Mouse (Mus musculus) midbrain, embryonic 10.5 days (tissue): ENCODE results near the gene Olfr1513. TPM values are rescaled to one million over a fixed set of nuclear protein-coding genes. Genes with fewer than 3 reads are reported as not detected.
A peak's percentile ranks its signal among the peaks of the same experiment; 100 is the strongest.
"Not testable (repeated sequence)": the region's sequence is repeated elsewhere in the genome, so short reads cannot be mapped to it uniquely, and the experiment has no call there.

ENCODE experiments used
- DNase-seq: peaks from one replicate; pipeline ENCODE4 v3.0.0-alpha.2; 2017; ENCODE audit warnings: low spot score
- H3K27ac ChIP-seq: fragments of 300-500 bp; sonication (generic); replicated peaks from 2 replicates; pipeline ENCODE4 v1.5.1; 2016; ENCODE audit warnings: mild to moderate bottlenecking
- H3K27me3 ChIP-seq: fragments of 300-500 bp; sonication (generic); 2 replicates; pipeline ENCODE4 v1.6.1; 2016; ENCODE audit warnings: low read depth, mild to moderate bottlenecking; ENCODE audit not compliant: poor library complexity, severe bottlenecking
- H3K36me3 ChIP-seq: fragments of 300-500 bp; sonication (generic); 2 replicates; pipeline ENCODE4 v1.6.1; 2016; ENCODE audit warnings: mild to moderate bottlenecking, moderate library complexity
- H3K4me1 ChIP-seq: fragments of 300-500 bp; sonication (generic); 2 replicates; pipeline ENCODE4 v1.6.1; 2016
- H3K4me3 ChIP-seq: fragments of 300-500 bp; sonication (generic); 2 replicates; pipeline ENCODE4 v1.5.1; 2016; ENCODE audit warnings: mild to moderate bottlenecking, moderate library complexity
- H3K9me3 ChIP-seq: fragments of 300-500 bp; sonication (generic); replicated peaks from 2 replicates; pipeline ENCODE4 v1.6.1; 2016; ENCODE audit warnings: mild to moderate bottlenecking
- WGBS: fragments of 180-500 bp; shearing (Covaris S2); methylation state at CpG from one replicate; pipeline ENCODE4 v1.1.7; 2016; 5-methylcytosine and 5-hydroxymethylcytosine counted together
- polyA plus RNA-seq: library from polyadenylated mRNA; unstranded; fragments of >200 nt; fragmentation: Nextera tagmentation; extraction: Ambion mirVana; gene quantifications from 2 replicates; pipeline ENCODE4 v1.2.1, GENCODE M21; 2016

The Olfr1513 gene
- polyA plus RNA-seq = not detected in 2 replicates

- 81% methylated on average over 4 of the region's 4 CpGs for WGBS
- H3K4me1 ChIP-seq = no peaks in the 10 kb centered on the region
- H3K36me3 ChIP-seq = no peaks in the 10 kb centered on the region
- no peak within 1 kb of the TSS for H3K27ac ChIP-seq
- DNase-seq = no peak
- no peaks in the 10 kb centered on the region for H3K9me3 ChIP-seq
- H3K27me3 ChIP-seq = no peaks in the 10 kb centered on the region
- no peak within 1 kb of the TSS for H3K4me3 ChIP-seq
These were observed at the start of gene Olfr1513 for GRCm38 (mm10) chr14:52356308-52356707. Olfr1513 (minus strand) TSS chr14:52356408.

- DNase-seq = no peak
- no peaks in the 10 kb centered on the region for H3K27me3 ChIP-seq
- 79% methylated on average over 4 of the region's 4 CpGs for WGBS
These were observed 41.1 kb upstream of the Olfr1513 start, which contains the start of gene Olfr1511 for GRCm38 (mm10) chr14:52397279-52397678. Olfr1511 (minus strand) TSS chr14:52397379.

GRCm38 (mm10) chr14:52390084-52390848 lies 34.1 kb upstream of the Olfr1513 start:
- H3K9me3 ChIP-seq, H3K4me1 ChIP-seq, H3K36me3 ChIP-seq, H3K4me3 ChIP-seq, H3K27me3 ChIP-seq, DNase-seq, H3K27ac ChIP-seq: not testable (repeated sequence)
- 82% methylated on average over 9 of the region's 9 CpGs for WGBS

More at GRCm38 (mm10) chr14:52397279-52397678, 41.1 kb upstream of the Olfr1513 start, which contains the start of gene Olfr1511:
- no peak within 1 kb of the TSS for H3K4me3 ChIP-seq
- no peaks in the 10 kb centered on the region for H3K36me3 ChIP-seq
- no peaks in the 10 kb centered on the region for H3K4me1 ChIP-seq
- H3K9me3 ChIP-seq = no peaks in the 10 kb centered on the region
- H3K27ac ChIP-seq = no peak within 1 kb of the TSS

DNA sequence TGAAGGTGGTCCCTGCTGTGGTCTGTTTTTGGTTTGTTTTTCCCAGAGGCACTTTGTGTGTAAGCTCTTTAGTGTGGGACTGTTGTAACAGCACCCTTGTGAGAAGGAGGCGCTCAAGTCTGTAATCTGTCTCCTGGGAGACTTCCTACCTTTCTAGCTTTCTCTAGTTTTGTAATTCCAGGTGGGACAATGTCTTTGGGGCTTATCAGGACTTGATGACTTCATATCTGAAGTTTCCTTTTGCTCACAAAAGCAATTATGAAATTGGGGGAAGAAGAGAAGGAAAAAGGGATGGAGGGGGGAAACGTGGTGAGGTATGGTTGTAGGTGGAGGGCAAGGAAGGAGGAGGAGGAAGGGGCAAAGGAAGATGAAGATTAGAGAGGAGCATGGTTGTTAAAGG lies 22.9 kb upstream of the Olfr1513 start, which contains the start of gene Olfr1512:
Olfr1512 (minus strand) TSS at position 101 of the 400 bp plus-strand sequence.
- no peaks in the 10 kb centered on the region for H3K9me3 ChIP-seq
- no peak within 1 kb of the TSS for H3K27ac ChIP-seq
- H3K36me3 ChIP-seq = no peaks in the 10 kb centered on the region
- WGBS = 77% methylated on average over 2 of the region's 2 CpGs
- H3K4me3 ChIP-seq = no peak within 1 kb of the TSS
- H3K27me3 ChIP-seq = no peaks in the 10 kb centered on the region
- no peak for DNase-seq
- no peaks in the 10 kb centered on the region for H3K4me1 ChIP-seq

- H3K27ac ChIP-seq = no peak overlapping the region
- 95% methylated on average over 3 of the region's 3 CpGs for WGBS
- no peak overlapping the region for H3K4me3 ChIP-seq
- no peaks in the 10 kb centered on the region for H3K27me3 ChIP-seq
- no peaks in the 10 kb centered on the region for H3K36me3 ChIP-seq
- H3K4me1 ChIP-seq = no peaks in the 10 kb centered on the region
- DNase-seq = no peak
- H3K9me3 ChIP-seq = no peaks in the 10 kb centered on the region
These were observed 12.5 kb upstream of the Olfr1513 start for GRCm38 (mm10) chr14:52368741-52369140.

- Histone ChIP-seq H3K4me3 (no peak overlapping the region), H3K9me3 (no peaks in the 10 kb centered on the region), H3K27me3 (no peaks in the 10 kb centered on the region), H3K27ac (no peak overlapping the region), H3K36me3 (no peaks in the 10 kb centered on the region), H3K4me1 (peaks cover 13% of the 10 kb centered on the region)
- no peak for DNase-seq
- WGBS = 78% methylated on average over 6 of the region's 6 CpGs
These were observed 16.7 kb downstream of the Olfr1513 start for GRCm38 (mm10) chr14:52339512-52339852.

GRCm38 (mm10) chr14:52338751-52339511 lies 17.3 kb downstream of the Olfr1513 start:
- 37% methylated on average over 21 of the region's 21 CpGs for whole genome bisulfite sequencing
- H3K27me3 ChIP-seq = no peaks in the 10 kb centered on the region
- no peaks in the 10 kb centered on the region for H3K9me3 ChIP-seq
- H3K27ac ChIP-seq = no peak overlapping the region
- H3K36me3 ChIP-seq = no peaks in the 10 kb centered on the region
- peaks cover 17% of the 10 kb centered on the region for H3K4me1 ChIP-seq
- DNase-seq = peak; percentile 55
- H3K4me3 ChIP-seq = peak overlapping the region; percentile 36; the same call in 1 of the 2 replicates

DNA sequence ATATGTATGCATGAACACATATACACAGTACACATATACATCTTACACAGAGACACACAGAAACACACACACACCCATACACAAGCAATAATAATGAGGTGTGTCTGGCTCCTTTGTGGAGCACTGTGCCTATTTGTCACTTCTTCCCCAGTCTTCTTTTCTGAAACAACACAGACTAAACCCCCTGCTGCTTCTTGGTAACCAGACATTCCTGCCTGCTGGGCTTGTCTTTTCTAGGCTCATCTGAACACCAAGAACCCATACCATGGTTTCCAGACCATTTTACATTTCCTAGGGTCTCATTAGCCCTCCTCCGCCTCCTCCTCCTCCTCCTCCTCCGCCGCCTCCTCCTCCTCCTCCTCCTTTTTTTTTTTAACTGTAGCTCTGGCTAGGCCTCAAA lies 24.0 kb downstream of the Olfr1513 start:
- peak overlapping the region; percentile 97 for H3K27ac ChIP-seq
- H3K4me3 ChIP-seq = no peak overlapping the region

DNA sequence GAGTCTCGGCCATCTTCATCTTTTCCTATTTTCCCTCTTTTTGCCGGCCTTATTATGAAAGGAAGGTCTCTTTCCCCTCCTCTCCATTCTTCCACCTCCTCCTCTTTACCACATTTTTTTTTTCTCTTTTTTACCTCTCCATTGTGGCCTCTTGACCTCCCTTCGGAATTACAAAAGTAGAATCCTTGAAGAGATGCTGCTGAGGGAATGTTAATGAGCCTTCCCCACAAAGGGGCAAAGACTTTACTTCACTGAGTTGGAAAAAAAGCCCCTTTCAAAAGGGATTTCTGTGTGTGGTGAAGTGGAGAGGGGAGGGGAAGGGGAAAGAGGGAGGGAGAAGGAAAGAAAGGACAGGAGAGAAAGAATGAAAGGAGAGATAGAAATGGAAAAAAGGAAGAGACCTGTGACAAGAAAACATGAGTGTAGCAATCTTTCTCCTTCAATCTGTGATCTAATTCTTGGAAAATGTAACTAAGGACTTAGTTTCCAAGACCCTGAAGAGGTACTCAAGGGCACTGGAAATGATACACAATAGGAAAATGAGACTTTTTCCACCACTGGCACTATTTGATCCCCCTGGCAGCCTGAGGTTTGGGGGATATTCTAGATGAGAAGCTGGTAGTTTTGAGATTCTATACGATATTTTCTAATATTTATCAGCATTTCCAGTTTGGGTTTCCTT lies 25.0 kb downstream of the Olfr1513 start:
- H3K9me3 ChIP-seq = no peaks in the 10 kb centered on the region
- peak overlapping the region; percentile 28 for H3K4me3 ChIP-seq
- WGBS = 5% methylated on average over 4 of the region's 4 CpGs
- H3K36me3 ChIP-seq = no peaks in the 10 kb centered on the region
- H3K27ac ChIP-seq = peak overlapping the region; percentile 97
- H3K4me1 ChIP-seq = peaks cover 59% of the 10 kb centered on the region
- H3K27me3 ChIP-seq = no peaks in the 10 kb centered on the region
- DNase-seq = no peak

More for the DNA sequence above, 24.0 kb downstream of the Olfr1513 start:
- Histone ChIP-seq H3K36me3 (no peaks in the 10 kb centered on the region), H3K27me3 (no peaks in the 10 kb centered on the region), H3K9me3 (no peaks in the 10 kb centered on the region), H3K4me1 (peaks cover 50% of the 10 kb centered on the region)
- WGBS = 42% methylated on average over 3 of the region's 3 CpGs
- DNase-seq = no peak

GRCm38 (mm10) chr14:52327910-52328812 lies 28.0 kb downstream of the Olfr1513 start, which contains the start of gene Sall2:
Sall2 (minus strand) TSS chr14:52328762.
- peaks cover 70% of the 10 kb centered on the region for H3K4me1 ChIP-seq
- H3K4me3 ChIP-seq = peak within 1 kb of the TSS; percentile 77
- under 1% methylated on average over 26 of the region's 26 CpGs for WGBS
- H3K36me3 ChIP-seq = peaks cover 13% of the 10 kb centered on the region
- H3K9me3 ChIP-seq = no peaks in the 10 kb centered on the region
- no peaks in the 10 kb centered on the region for H3K27me3 ChIP-seq
- peak; percentile 66 for DNase-seq
- peak within 1 kb of the TSS; percentile 97 for H3K27ac ChIP-seq

GRCm38 (mm10) chr14:52327375-52327901 lies 28.8 kb downstream of the Olfr1513 start:
- Histone ChIP-seq H3K9me3 (no peaks in the 10 kb centered on the region), H3K4me1 (peaks cover 66% of the 10 kb centered on the region), H3K27ac (peak overlapping the region; percentile 97), H3K27me3 (no peaks in the 10 kb centered on the region), H3K36me3 (peaks cover 20% of the 10 kb centered on the region), H3K4me3 (peak overlapping the region; percentile 77)
- WGBS = under 1% methylated on average over 14 of the region's 14 CpGs
- DNase-seq = peak; percentile 64
